Mouse (Mus musculus) mature B cell (primary cell): ENCODE data around the gene Olfr512.

ENCODE experiments used
- in situ Hi-C: fragments of 300-500 bp; cut with MboI; formaldehyde crosslinking; loops from 2 replicates; pipeline ENCODE4 v1.14.3; 2019

The Olfr512 gene

DNA sequence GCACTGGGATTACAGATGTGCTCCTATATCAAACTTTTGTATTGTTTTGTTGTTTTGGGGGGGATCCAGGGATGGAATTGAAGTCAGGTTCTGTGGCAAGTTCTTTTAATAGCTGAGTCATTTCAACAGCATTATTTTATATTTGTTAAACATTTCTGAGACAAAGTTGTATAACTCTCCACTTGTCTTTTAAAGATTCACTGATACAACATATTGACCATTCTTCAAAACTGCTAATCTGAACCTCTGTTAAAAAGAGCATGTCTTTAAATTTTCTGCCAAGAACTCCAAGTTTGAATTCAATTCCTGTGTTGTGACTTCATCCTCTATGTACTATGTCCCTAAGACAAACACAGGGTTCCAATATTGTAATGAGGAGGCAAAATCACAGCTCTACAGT is at the start of gene Olfr512:
TSS of gene Olfr512 (plus strand) at position 301 of the 400 bp plus-strand sequence.
- in situ Hi-C loops, result no loop called here

DNA sequence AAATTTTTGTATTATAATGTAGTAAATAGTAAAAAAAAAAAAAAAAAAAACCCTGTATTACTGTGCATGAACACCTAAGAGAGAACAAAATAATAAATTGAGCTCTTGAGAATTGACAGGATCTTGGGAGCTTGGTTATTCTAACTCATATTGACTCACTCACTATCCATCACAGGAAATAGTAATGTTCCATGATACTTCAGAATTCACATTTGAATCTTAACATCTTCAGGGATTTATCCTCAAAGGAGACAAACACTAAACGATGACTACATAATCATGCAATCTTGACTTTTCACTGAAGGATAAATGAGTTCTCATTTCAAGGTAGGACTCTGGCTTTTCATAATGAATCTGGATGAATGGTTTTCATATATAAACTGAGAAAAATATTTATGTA is 47.0 kb upstream of the Olfr512 start, which contains the start of gene Olfr510:
TSS of gene Olfr510 (plus strand) at position 301 of the 400 bp plus-strand sequence.
- in situ Hi-C loops, result no loop called here

GRCm38 (mm10) chr7:108671058-108671457 is 42.1 kb upstream of the Olfr512 start:
- in situ Hi-C loops, result no loop called here

DNA sequence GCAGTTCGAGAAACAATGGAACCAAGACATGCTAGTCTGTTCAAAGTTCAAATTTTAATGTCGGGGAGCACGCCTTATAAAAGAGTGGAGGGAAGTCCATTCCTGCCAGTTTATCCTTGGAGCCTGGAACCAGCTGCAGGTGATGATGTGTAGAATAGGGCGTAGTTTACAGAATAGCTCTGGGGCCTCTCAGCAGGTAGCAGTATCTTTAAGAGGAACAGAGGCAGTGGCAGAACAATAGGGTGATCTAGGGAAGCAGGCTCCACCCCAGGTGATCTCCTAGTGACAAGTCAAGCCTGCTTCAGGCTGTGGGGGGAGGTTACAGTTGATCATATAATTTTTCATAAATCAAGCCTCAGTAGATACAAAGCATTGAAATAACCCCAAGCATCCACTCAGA is 34.2 kb upstream of the Olfr512 start:
- in situ Hi-C loops, result no loop called here

GRCm38 (mm10) chr7:108750673-108751072 is 37.6 kb downstream of the Olfr512 start, which contains the start of gene Olfr513:
TSS of gene Olfr513 (plus strand) at chr7:108750973.
- in situ Hi-C loops, result no loop called here

DNA sequence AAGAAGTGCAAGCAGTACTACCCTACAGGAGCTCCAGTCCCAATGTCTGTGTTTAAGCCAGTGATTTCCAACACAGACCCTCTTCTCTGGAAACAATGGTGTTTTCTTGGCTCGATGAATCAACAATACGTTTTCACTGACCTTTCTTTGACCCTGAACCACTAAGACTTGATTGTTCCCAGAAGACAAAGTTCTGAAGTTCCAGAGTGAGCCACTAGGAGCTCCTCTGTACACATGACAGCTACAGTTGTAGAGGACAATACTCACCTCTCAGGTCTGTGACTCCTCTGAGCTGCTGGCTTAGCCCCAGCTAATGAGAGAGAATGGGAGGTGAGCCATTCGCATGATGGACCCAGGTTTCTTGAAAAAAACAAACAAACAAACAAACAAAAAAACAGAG is 47.3 kb downstream of the Olfr512 start:
- in situ Hi-C loops, result no loop called here
